Mouse (Mus musculus) midbrain, embryonic 12.5 days (tissue): ENCODE data around the gene Cnpy3. TPM values are rescaled to one million over a fixed set of nuclear protein-coding genes. Genes with fewer than 3 reads are reported as not detected.
"Not testable (repeated sequence)": the region's sequence is repeated elsewhere in the genome, so short reads cannot be mapped to it uniquely, and the experiment has no call there.

Experiments used
- ATAC-seq: fragments of 200-750 bp; cut with Nextera tagmentation; 2 replicates; pipeline ENCODE4 v1.8.0; 2017; ENCODE audit warnings: low read depth, moderate TSS enrichment, moderate library complexity; ENCODE audit not compliant: low FRiP score
- H3K27ac ChIP-seq: fragments of 300-500 bp; sonication (generic); replicated peaks from 2 replicates; pipeline ENCODE4 v1.5.1; 2016; ENCODE audit warnings: mild to moderate bottlenecking
- H3K27me3 ChIP-seq: fragments of 300-500 bp; sonication (generic); 2 replicates; pipeline ENCODE4 v1.6.1; 2016; ENCODE audit warnings: mild to moderate bottlenecking
- H3K36me3 ChIP-seq: fragments of 300-500 bp; sonication (generic); 2 replicates; pipeline ENCODE4 v1.6.1; 2016
- H3K4me1 ChIP-seq: fragments of 300-500 bp; sonication (generic); 2 replicates; pipeline ENCODE4 v1.6.1; 2016
- H3K4me2 ChIP-seq: fragments of 300-500 bp; sonication (generic); replicated peaks from 2 replicates; pipeline ENCODE4 v1.6.1; 2016; ENCODE audit warnings: mild to moderate bottlenecking, moderate library complexity
- H3K4me3 ChIP-seq: fragments of 300-500 bp; sonication (generic); 2 replicates; pipeline ENCODE4 v1.5.1; 2016; ENCODE audit warnings: mild to moderate bottlenecking
- H3K9ac ChIP-seq: fragments of 300-500 bp; sonication (generic); replicated peaks from 2 replicates; pipeline ENCODE4 v1.6.1; 2016; ENCODE audit warnings: mild to moderate bottlenecking, moderate library complexity
- H3K9me3 ChIP-seq: fragments of 300-500 bp; sonication (generic); 2 replicates; pipeline ENCODE4 v1.6.1; 2016; ENCODE audit warnings: mild to moderate bottlenecking
- WGBS: fragments of 180-500 bp; shearing (Covaris S2); methylation state at CpG from one replicate; pipeline ENCODE4 v1.1.7; 2016; 5-methylcytosine and 5-hydroxymethylcytosine counted together
- polyA plus RNA-seq: library from polyadenylated mRNA; unstranded; fragments of >200 nt; fragmentation: Nextera tagmentation; extraction: Ambion mirVana; gene quantifications from 2 replicates; pipeline ENCODE4 v1.2.1, GENCODE M21; 2016

The Cnpy3 gene
- polyA plus RNA-seq, 1 experiment from 2014 or later: 54.6 TPM

DNA sequence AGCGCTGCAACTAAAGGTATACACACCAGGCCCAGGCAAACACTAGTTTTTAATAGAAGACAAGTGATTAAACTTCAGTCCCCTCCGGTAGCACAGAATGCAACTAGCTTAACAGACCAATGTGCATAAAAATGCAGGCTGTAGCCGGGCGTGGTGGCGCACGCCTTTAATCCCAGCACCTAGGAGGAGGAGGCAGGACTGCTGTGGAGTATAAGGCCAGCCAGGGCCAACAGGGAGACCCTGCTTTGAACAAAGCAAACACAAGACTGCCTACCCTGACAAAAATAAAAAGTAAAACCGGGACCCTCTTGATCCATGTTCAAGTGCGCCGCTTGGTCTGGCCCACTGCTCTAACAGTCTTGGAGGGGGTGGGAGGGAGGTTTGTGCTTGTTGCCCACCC is 23.1 kb upstream of the Cnpy3 start:
- no peak overlapping the region for H3K9ac ChIP-seq
- 94% methylated on average over 9 of the region's 9 CpGs for WGBS
- no peak overlapping the region for H3K4me3 ChIP-seq
- H3K9me3 ChIP-seq: no peaks in the 10 kb centered on the region
- peaks cover 19% of the 10 kb centered on the region for H3K4me1 ChIP-seq
- no peaks in the 10 kb centered on the region for H3K27me3 ChIP-seq
- peaks cover 55% of the 10 kb centered on the region for H3K36me3 ChIP-seq
- no peak overlapping the region for H3K27ac ChIP-seq
- no peak overlapping the region for H3K4me2 ChIP-seq
- ATAC-seq: no peak

DNA sequence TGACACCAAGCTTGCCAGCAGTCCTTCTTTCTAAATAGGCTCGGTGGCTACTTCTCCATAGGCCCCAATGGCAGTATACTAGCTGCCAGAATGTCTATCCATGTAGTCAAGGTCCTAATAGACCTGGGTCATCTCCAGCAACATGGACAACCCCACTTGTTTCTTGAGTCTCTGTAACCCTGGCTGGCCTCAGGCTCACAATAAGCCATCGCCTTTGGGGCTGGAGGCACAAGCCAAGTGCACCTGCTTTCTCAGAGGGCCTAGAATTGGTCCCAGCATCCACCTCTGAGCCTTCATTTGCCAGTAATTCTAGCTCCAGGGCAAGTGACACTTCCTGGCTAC is 22.1 kb upstream of the Cnpy3 start:
- no peak for ATAC-seq
- Histone ChIP-seq H3K27me3 (no peaks in the 10 kb centered on the region), H3K4me3 (0 out of 2 replicates have a peak overlapping the region, but pooled peaks have one; percentile 68), H3K4me1 (peaks cover 19% of the 10 kb centered on the region), H3K9me3 (no peaks in the 10 kb centered on the region), H3K36me3 (peaks cover 46% of the 10 kb centered on the region), H3K27ac (no peak overlapping the region), H3K9ac (no peak overlapping the region), H3K4me2 (peak overlapping the region; percentile 87)
- 45% methylated on average over 2 of the region's 2 CpGs for WGBS

DNA sequence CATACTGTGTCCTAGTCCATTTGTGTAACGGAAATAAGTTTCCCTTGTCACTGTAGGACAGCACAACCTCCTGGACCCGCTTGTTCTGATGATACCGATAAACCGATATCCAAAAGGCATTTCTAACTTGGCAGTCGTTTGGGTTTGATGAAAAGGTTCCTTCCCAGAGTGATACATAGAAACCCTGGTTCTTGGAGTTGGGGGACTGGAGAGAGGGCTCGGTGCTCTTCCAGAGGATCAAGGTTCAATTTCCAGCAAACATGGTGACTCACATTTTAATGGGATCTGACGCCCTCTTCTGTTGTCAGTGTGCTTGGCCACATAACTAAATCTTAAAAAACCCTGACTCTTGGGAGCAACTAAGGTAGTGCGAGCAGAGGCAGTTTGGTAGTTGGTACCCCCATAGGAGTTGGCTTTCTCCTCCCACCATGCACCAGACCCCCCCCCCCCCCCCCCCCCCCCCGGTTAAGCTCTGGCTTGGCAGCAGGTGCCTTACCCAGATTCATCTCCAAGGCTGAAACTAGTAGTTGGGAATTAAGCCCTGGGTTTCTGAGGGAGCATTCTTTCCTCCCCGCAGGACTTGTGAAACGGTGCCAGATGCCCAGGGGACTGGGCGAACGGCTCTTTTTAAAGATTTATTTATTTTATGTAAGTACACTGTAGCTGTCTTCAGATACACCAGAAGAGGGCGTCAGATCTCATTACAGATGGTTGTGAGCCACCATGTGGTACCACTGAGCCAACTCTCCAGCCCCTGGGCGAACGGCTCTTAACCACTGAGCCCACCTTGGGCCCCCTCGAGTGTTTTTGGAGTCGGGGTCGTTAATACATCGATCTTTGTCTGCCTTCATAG is 21.5 kb upstream of the Cnpy3 start:
- H3K36me3 ChIP-seq: peaks cover 40% of the 10 kb centered on the region
- H3K9ac ChIP-seq: peak overlapping the region; percentile 67
- peak overlapping the region; percentile 68 for H3K4me3 ChIP-seq
- ATAC-seq: no peak; the same call in 1 of the 2 replicates
- peak overlapping the region; percentile 50; the same call in 1 of the 2 replicates for H3K27ac ChIP-seq
- no peaks in the 10 kb centered on the region for H3K9me3 ChIP-seq
- peak overlapping the region; percentile 87 for H3K4me2 ChIP-seq
- 13% methylated on average over 18 of the region's 20 CpGs for WGBS
- peaks cover 19% of the 10 kb centered on the region for H3K4me1 ChIP-seq
- no peaks in the 10 kb centered on the region for H3K27me3 ChIP-seq

DNA sequence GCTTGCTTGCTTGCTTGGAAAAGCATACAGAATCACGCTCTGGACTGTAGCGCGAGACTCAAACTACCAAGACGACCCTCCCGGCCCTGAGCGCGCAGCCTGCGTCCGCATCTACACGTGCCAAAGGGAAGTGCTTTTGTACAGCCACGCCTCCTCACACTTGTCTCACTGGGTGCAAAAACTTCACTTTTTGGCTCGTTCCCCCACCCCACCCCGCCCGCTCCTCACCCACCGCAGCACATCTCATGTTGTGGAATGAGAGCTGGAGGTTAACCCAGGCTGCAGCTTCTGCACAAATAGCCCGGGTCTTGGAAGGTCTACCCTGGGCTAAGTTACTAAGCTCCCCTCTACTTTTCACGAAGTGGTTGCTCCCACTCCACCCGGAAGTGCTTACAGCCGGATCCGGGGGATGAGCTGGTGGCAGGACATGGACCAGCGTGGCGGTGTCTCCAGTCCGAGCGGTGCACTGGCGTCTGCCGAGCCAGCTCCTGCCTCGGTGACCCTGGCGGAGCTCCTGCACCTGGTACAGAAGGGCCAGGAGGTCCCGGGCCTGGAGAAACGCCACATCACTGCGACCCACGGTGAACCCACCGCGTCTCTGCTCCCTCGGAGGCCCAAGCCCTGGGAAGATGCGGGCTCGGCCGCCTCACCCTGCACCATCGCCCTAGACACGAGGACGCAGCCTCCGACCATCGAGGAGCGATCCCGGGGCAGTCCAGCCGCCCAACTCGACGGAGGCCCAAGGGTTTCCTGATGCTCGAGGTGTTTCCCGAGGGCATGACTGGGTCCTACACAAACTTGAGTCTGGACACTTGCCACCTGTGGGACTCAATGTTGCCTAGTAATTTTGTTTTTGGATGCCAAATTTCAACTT is 20.6 kb upstream of the Cnpy3 start, which contains the start of gene 2310039H08Rik:
TSS of gene 2310039H08Rik (plus strand) at position 232 of the 874 bp plus-strand sequence.
- Histone ChIP-seq H3K4me3 (peak within 1 kb of the TSS; percentile 68), H3K4me1 (peaks cover 19% of the 10 kb centered on the region), H3K9ac (peak within 1 kb of the TSS; percentile 67), H3K27ac (peak within 1 kb of the TSS; percentile 50), H3K4me2 (peak within 1 kb of the TSS; percentile 87), H3K36me3 (peaks cover 32% of the 10 kb centered on the region), H3K9me3 (no peaks in the 10 kb centered on the region), H3K27me3 (no peaks in the 10 kb centered on the region)
- peak; percentile 93 for ATAC-seq
- WGBS: under 1% methylated on average over 50 of the region's 50 CpGs

DNA sequence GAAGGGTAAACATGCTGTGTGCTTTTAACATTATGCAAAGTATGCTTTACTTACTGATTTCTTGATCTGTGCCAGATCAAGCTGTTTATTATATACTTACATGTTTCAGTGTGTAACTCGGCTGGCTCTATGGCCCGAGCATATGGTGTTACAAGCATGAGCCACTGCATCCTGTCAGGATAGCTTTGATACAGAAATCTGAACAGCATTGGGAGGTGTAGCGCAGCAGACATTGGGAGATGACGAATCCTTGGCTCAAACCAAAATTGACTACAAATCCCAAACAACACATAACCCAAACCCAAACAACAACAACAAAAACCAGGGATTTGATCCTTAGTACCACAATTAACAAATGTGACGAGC is 20.0 kb upstream of the Cnpy3 start:
- peak overlapping the region; percentile 68 for H3K4me3 ChIP-seq
- ATAC-seq: 0 out of 2 replicates have a peak, but pooled peaks have one; percentile 8
- no peaks in the 10 kb centered on the region for H3K9me3 ChIP-seq
- H3K36me3 ChIP-seq: peaks cover 25% of the 10 kb centered on the region
- H3K9ac ChIP-seq: peak overlapping the region; percentile 67
- H3K27me3 ChIP-seq: no peaks in the 10 kb centered on the region
- WGBS: 9% methylated on average over 5 of the region's 5 CpGs
- peaks cover 19% of the 10 kb centered on the region for H3K4me1 ChIP-seq
- H3K27ac ChIP-seq: peak overlapping the region; percentile 50
- peak overlapping the region; percentile 87 for H3K4me2 ChIP-seq

DNA sequence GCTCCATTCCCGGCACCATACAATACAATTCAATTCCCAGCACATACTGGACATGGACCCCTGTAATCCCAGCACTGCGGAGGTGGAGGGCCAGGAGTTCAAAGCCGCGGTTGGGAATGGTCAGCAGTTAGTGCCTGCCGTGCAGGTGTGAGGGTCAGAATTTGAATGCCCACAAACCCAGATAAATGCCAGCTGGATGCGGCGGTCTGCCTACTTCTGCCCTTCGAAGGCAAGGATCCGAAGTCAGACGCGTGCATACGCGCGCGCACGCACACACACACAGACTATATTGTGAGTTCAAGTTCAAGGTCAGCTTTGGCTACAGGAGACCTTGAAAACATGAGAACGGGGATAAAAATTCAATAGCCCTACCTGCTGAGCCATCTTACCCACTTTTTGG is 19.6 kb upstream of the Cnpy3 start:
- no peaks in the 10 kb centered on the region for H3K9me3 ChIP-seq
- peak overlapping the region; percentile 67; the same call in 1 of the 2 replicates for H3K9ac ChIP-seq
- no peak for ATAC-seq
- 65% methylated on average over 17 of the region's 17 CpGs for WGBS
- peaks cover 21% of the 10 kb centered on the region for H3K36me3 ChIP-seq
- H3K4me1 ChIP-seq: peaks cover 19% of the 10 kb centered on the region
- H3K4me2 ChIP-seq: peak overlapping the region; percentile 87
- H3K4me3 ChIP-seq: peak overlapping the region; percentile 68
- no peaks in the 10 kb centered on the region for H3K27me3 ChIP-seq
- H3K27ac ChIP-seq: no peak overlapping the region; the same call in 1 of the 2 replicates

DNA sequence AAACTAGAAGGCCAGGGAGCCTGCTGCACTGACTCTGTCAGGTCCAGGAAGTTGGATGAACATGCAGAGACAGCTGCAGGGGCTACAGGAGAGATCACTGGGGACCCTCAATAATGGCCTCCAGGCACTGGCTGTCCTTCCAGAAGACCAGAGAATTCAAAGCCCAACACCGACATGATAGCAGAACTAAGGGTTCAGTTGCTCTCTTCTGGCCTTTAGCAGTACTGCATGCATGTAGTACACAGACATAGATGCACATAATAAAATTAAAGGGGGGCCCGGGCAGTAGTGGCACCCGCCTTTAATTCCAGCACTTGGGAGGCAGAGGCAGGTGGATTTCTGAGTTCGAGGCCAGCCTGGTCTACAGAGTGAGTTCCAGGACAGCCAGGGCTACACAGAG is 19.0 kb upstream of the Cnpy3 start:
- Histone ChIP-seq H3K27me3 (no peaks in the 10 kb centered on the region), H3K4me3 (no peak overlapping the region), H3K4me2 (no peak overlapping the region), H3K9me3 (no peaks in the 10 kb centered on the region), H3K27ac (no peak overlapping the region), H3K9ac (no peak overlapping the region), H3K36me3 (peaks cover 16% of the 10 kb centered on the region), H3K4me1 (peaks cover 19% of the 10 kb centered on the region)
- ATAC-seq: no peak
- WGBS: 86% methylated on average over 4 of the region's 4 CpGs

DNA sequence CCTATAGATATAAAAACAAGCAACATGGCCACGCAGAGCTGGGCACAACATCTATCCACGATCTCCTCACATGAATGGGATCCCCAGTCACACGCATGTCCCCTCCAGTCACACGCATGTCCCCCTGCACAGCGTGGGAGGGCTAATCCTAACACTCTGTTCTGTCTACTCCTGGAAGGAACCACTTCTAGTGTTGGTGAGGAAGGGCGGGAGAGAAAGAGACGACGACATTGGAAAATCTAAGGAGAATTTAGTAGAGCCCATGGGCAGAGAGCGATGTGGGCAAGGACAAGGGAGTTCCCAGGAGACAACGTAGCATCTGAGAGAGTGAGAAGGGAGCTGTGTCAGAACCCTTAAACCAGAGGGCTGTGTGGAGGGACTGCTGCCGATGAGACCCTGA is 18.5 kb upstream of the Cnpy3 start:
- no peak overlapping the region for H3K27ac ChIP-seq
- no peaks in the 10 kb centered on the region for H3K9me3 ChIP-seq
- peaks cover 11% of the 10 kb centered on the region for H3K36me3 ChIP-seq
- no peak for ATAC-seq
- no peak overlapping the region for H3K4me3 ChIP-seq
- H3K27me3 ChIP-seq: no peaks in the 10 kb centered on the region
- 89% methylated on average over 11 of the region's 11 CpGs for WGBS
- no peak overlapping the region for H3K4me2 ChIP-seq
- no peak overlapping the region for H3K9ac ChIP-seq
- H3K4me1 ChIP-seq: peaks cover 19% of the 10 kb centered on the region

DNA sequence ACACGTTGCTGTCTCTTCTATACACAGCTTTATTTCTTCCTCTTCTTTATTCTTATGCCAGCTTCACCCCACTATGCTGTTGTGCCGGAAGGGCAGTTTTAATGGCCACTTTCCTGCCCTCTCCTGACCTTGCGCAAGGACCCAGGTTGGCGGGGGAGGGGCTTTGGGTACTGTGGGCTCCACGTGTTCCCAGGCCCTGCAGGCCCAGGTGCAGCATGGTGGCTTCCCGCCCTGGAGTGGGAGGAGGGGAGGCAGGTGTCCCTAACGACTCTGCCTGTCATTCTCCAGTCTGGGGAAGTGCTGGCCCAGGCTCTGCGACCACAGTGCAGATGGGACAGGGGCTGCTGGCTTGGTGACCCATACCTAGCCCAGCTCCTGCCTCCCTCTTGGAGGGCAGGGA is 15.9 kb upstream of the Cnpy3 start:
- Histone ChIP-seq H3K27me3 (no peaks in the 10 kb centered on the region), H3K9ac (no peak overlapping the region), H3K4me3 (no peak overlapping the region), H3K4me1 (peaks cover 6% of the 10 kb centered on the region), H3K9me3 (no peaks in the 10 kb centered on the region), H3K27ac (no peak overlapping the region), H3K4me2 (no peak overlapping the region), H3K36me3 (no peaks in the 10 kb centered on the region)
- ATAC-seq: no peak
- WGBS: 61% methylated on average over 8 of the region's 8 CpGs

DNA sequence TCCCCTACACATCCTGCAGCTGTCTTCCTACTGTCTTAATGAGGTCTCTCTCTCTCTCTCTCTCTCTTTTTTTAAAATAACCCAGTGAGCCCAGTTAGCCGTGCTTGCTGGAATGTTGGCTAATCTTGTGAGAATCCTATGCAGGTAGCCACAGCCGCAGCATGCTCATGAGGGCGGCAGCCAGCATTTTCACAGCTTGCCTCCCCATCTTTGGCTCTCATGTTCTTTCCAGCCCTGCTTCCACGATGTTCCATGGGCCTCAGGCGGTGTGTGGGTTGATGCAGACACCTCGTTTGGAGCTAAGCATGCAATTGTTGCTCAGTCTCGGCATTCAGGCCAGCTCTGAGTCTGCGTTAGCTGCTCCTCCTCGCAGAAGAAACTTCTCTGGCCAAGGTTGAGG is 12.9 kb upstream of the Cnpy3 start:
- H3K9ac ChIP-seq, H3K27ac ChIP-seq, ATAC-seq, H3K9me3 ChIP-seq, H3K36me3 ChIP-seq, H3K4me3 ChIP-seq, H3K4me1 ChIP-seq, H3K4me2 ChIP-seq, H3K27me3 ChIP-seq: not testable (repeated sequence)
- 72% methylated on average over 9 of the region's 9 CpGs for WGBS

DNA sequence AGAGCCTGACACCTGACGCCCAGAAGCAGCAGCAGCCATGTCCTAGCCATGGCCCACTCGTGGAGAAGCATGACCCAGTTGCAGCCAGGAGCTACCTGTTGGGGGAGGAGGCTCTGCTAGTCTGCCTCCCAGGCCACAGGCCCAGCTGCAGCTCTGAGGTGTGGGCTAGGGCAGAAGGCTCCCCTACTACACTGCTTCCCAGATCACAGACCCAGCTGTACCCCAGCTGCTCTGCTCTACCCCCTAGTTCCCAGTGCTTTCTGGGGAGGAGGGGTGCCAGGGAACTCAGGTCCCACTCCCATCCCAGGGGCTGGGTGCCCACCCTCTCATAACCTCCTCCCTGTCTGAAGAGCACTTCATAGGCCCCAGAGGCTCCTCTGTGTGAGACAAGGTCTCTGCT is 11.5 kb upstream of the Cnpy3 start, which contains the start of gene Ptcra:
TSS of gene Ptcra (minus strand) at position 169 of the 400 bp plus-strand sequence.
- no peak for ATAC-seq
- H3K27me3 ChIP-seq: no peaks in the 10 kb centered on the region
- H3K4me2 ChIP-seq: no peak within 1 kb of the TSS

DNA sequence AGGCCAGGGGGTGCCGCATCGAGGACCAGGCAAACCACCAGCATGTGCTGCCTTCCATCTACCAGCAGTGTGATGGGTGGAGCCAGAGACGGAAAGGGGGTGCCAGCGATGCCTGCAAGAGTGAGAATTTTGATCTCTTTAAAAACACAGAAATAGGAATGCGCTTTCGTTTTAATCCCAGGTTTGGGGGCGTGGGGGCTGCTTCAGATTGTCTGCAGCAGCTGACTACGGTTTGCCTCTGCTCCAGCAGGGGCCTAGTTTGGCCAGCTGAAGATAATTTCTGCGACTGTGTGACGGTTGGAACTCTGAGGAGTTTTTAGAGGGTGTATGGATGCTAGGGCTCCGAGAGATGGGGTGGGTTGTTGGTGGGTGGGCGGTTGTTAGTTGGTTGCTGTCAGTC is 6.7 kb upstream of the Cnpy3 start:
- Histone ChIP-seq H3K9ac (no peak overlapping the region; the same call in 1 of the 2 replicates), H3K9me3 (no peaks in the 10 kb centered on the region), H3K4me2 (no peak overlapping the region), H3K36me3 (no peaks in the 10 kb centered on the region), H3K27me3 (no peaks in the 10 kb centered on the region), H3K4me1 (no peaks in the 10 kb centered on the region), H3K4me3 (no peak overlapping the region), H3K27ac (no peak overlapping the region)
- 83% methylated on average over 12 of the region's 12 CpGs for WGBS
- ATAC-seq: no peak

More for the DNA sequence above, 11.5 kb upstream of the Cnpy3 start, which contains the start of gene Ptcra:
- no peak within 1 kb of the TSS for H3K27ac ChIP-seq
- no peak within 1 kb of the TSS for H3K4me3 ChIP-seq
- H3K9me3 ChIP-seq: no peaks in the 10 kb centered on the region
- H3K9ac ChIP-seq: no peak within 1 kb of the TSS
- 44% methylated on average over 2 of the region's 2 CpGs for WGBS
- H3K4me1 ChIP-seq: no peaks in the 10 kb centered on the region
- no peaks in the 10 kb centered on the region for H3K36me3 ChIP-seq
